Mouse (Mus musculus) spleen, embryonic (tissue): Measurements from ENCODE around the gene Lrmda.

Experiments
- CTCF ChIA-PET: fragments of 350-600 bp; sonication (Branson Sonifier 250); formaldehyde crosslinking; loops from one replicate; lab custom pipeline; 2022; lab: Charles Lee

Lrmda gene

DNA sequence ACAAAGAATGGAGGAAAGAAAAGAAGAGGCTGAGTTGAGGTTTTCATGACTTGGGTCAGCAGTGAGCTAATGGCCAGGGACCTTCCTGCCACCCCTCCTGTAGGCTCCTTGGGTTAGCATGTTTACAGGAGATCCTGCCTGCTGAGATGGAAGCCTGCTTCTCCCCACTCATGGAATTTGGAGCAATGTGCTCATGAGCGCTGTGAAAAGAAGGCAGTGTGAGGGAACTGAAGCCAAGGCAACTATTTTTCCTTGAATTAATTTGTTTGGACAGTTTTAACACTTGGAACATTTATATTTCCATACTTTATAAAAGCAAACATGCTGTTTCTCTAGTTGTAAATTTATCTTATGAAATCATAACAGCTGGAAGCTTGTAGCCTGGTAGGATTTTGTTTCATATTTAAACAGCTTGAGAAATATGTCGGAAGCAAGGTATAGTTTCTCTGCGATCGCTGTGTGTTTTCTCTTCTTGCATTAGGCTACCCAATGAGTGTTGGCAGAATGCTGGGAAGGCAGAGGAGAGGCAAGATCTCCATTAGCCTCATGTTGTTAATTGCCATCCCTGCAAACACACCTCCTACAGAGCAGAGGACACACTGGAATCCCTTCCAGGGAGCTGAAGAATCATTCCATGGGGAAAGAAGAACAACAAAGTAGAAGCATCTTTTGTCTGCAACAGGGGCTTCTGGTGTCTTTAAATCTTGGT lies 911.8 kb downstream of the Lrmda start:
- CTCF ChIA-PET, result no interaction called here

DNA sequence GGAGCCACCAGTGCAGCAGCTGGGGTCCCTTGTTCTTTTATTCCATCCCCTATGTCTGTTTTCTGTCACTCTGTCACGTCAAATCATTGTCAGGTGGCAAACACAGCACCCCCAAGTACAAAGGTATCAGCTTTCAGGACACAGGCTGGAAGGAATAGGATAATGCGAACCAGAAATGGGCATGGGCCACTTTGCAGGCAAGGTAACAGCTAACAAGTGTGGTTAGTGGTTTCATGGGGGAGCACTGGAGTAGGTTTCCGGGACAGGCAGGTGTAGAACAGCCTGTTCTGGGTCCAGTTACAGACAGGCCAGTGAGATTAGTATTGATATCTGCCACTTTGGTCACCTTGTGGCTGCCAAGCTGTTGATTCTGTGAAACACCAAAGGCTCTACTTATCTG lies 917.2 kb downstream of the Lrmda start:
- CTCF ChIA-PET, result no interaction called here

DNA sequence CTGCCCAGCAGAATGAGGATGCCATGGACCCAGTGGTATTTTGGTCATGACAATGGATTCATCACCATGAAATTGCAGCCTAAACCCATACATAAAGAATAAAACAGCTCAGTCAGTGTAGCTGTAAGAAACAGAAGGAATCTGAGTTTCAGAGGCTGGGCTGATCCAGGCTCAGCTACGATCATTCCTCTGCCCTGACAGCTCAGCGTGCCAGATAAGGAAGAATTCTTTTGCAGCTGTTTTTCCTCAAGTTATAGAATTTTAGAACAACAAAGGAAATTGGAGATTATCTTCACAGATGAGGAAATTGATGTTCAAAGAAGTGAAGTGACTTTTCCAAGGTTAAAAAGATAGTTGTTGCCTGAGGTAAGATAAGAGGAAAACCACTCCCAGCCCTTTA lies 921.1 kb downstream of the Lrmda start:
- CTCF ChIA-PET, result no interaction called here

DNA sequence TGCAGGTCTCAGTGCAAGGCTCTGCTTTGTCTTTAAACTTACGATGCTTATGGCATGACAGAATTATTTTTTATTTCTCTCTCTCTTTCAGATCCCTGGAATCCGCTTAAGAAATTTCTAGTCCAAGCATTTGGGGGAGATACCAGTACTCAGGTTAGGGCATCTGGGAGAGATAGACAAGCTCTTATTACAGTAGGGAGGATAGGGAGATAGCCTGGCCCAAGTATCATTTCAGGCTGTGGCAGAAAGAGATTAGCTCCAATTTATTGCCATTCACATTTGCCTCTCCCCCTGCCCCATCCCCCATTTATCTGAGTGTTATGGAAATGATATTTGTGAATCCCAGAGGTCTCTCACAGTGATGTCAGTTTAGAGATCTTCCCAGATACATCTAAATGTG lies 923.1 kb downstream of the Lrmda start:
- CTCF ChIA-PET, result no interaction called here

DNA sequence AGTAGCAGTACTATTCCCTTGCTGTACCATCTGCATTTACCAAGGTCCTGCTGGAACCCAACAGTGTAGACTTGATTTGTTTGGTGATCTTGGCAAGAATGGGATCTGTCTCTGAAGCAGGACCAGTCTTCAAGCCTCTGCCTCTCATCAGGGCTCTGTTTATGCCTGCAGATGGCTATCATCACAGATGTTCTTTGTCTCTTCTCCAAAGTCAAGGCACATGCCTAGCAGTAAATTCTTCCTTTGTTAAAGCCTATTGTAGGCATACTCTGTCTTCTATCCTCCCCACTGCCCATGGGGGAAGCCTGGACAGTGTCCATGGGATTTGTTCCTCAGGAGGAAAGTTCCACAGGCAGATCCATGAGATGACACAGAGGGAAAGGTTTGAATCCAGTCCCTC lies 930.0 kb downstream of the Lrmda start:
- CTCF ChIA-PET, result no interaction called here

DNA sequence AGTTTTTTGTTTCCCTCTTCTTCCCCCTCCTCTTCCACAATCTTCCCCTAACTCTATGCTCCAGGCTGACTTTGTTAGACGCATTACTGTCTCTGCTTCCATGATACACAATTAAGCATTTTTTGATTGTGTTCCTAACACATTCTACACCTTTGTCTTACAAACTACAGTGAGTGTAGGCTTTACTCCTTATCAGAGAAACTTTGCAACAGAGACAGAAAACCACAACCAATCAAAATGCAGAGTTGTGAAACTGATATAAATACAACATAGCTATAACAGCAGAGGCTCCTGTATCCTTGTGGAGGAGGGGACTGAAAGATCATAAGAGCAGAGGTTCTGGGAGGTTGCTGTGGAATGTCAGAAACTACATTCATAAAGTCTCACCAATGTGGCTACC lies 933.5 kb downstream of the Lrmda start:
- CTCF ChIA-PET, result no interaction called here

DNA sequence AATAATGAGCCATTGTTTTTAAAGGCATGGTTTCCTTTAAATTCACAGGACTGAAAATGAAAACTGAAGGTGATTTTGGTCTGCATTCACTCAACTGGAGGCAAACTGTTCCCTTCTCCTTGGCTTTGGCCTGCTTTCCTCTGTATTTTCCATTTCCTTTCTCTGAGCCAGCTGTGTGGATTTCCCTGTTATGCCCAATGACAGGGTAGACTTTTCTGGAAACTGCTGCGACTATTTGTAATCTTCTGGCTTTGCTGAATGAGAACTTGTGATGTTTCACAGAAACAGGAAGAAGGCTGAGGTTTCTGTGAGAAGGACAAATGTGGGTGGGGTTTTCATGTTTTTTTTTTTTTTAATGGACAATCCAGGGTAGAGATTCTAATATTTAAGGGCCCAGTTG lies 940.7 kb downstream of the Lrmda start:
- CTCF ChIA-PET, result no interaction called here

DNA sequence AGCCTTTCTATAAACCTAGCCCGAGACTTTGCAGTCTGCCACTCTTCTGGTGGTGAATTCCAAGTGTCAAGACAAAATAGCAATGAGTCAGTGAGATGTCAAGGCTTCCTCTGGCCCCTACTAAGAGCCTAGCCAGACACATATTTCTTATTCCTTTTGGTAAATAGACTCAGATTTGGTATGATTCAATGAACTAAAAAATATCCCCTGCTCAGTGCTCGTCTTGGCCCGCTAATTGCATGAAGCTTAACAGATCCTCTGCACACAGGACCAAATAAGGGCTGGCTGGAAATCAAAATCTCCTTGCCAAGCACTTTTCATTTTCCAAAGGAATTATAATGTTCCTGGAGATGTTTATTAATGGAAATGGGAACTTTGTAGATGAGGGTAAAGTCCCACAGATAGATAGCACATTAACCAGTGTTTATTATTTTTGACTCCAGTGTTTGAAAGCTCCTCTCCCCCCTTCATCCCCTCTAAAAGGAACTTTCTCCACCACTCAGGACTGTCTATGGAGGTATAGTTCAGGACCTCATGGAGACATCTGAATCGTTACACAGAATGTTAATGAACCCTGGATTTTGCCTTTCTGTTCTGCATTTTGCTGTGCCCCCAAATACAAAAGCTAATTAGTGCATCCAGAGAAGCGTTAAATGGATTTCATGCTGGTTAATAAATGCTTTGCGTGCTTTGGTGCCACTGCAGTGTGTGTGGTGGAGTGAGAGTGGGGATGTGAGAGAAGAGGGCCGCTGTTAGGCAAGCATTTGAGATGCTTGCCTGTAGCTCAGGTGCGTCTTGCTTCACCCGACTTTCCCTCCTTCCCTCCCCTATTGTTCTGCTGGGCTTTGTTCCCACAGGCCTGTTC lies 945.5 kb downstream of the Lrmda start:
- CTCF ChIA-PET, result no interaction called here

DNA sequence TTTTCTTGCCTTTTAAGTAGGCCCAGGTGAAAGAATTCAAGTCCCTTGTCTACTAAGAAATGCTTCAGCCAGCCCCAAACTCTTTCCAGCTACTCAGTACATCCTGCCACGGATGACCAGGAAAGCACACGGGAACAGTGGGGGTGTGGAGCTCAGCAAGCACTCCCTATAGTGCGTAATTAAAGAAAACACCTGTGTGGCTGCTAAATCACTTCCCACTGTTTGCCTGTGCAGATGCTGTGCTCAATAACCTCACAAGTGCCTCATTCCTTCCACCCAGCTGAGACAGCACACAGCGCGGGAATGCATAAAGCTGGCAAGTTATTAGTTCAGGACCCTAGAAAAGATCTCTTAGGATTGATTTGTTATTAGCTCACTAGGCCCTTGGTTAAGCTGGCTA lies 949.2 kb downstream of the Lrmda start:
- CTCF ChIA-PET, result no interaction called here

DNA sequence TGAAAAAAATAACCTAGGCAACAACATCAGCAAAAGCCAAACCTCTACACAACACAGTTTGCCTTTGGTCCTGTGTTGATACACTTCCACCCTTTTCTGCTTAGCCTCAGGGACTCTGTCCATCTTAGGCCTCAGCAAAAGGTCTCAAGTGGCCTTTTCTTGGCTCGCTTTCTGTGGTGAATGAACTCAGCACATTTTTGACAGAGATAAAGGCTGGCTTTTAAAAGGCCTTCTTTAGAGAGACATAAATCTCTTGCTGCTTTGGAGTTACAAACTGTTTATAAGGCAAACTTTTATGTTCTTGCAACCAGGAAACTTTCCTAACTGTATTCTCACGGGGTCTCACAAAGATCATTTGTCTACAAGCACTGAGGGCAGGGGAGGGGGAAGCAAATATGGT lies 967.2 kb downstream of the Lrmda start:
- CTCF ChIA-PET, result no interaction called here

DNA sequence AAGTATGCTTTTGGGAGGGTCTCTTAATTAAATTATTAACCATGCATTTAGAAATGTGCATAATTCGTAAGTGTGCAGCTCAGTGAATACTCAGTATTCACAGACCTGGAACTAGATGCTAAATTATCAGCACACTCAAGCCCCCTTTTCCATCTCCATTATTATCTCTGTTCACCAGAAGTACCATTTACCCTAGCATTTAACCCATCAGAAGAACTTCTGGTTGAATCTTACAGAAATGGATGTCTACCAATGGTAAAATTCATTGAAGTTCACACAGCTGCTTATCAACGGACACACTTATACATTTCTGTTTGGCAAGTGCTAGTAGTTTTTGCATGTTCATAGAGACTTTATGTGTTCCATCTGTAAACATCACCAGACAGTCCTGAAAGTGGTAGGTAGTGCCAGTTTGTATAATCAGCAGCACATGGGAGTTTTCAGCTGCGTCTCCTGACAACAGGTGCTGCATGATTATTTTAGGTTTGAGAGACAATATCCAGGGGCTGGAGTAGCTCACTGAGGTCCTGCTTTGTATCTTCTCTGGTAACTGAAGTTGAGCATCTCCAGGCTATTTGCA lies 968.7 kb downstream of the Lrmda start:
- CTCF ChIA-PET, result no interaction called here

DNA sequence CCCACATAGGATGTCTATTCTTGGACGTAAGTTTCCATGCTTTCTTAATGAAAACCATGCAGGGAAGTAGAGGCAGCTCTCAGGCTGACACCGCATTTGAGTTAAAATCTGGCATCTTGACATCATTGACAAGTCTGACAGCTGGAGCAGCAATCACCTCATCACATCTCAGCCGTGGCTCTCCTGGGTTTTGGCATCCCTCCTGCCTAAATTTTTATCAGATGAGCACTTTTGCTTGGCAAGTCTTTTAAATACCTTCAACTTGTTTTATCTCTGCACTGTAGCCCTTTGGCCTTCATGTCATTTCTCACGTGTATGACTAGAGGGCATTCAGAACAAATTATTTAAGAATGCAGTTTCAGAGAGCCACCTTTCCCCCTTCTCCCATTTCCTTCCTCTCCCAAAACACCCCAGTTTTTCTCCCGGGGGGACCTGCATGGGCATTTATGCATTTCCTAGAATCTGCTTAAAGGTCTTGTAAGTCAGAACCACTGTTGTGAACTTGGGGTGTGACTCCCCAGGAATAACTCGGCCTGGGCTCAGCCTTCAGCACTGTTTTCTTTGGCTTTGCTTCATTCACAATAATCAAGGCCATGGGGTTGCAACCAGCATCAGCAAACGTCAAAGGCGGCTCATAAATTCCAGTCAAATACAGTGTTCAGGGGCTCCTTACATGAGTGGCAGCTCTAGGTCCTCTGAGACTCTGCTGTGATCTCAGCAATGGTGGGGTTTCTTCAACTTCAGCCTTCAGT lies 975.8 kb downstream of the Lrmda start:
- CTCF ChIA-PET, result no interaction called here

DNA sequence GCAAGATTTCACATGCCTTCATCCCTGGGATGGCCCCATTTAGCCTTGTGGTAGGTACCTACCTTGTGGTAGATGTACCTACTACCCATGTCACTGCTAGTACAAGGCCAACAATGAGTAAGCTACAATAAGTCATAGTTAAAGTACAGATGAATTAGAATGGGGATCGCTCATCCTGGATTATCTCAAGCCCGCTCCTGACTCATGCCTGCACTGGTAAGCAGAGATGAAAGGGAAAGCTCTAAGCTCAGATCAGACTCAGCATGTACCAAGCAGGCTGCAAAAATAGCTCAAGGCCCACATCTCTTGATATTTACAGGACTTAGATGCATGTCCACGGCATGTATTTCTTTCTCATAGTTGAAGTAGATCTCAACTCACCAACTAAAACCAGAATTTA lies 979.4 kb downstream of the Lrmda start:
- CTCF ChIA-PET, result no interaction called here

DNA sequence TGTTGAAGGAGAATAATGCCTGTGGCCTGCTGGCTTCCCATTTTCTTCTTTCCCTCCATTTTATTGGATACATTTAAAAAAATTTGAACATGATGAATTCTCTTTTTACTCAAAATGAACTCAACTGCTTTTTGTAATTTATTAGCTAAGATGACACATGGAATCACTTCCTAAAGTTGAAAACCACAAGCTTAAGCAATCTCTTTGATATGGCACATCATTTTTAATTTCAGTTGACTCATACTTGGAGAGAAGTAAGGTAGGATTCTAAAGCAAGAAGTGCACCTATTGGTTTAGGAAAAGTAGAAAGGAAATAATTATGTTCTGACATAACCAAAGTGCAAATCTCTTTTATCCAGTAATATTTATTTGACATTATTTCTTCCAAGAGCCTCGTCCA lies 992.5 kb downstream of the Lrmda start:
- CTCF ChIA-PET, result no interaction called here

DNA sequence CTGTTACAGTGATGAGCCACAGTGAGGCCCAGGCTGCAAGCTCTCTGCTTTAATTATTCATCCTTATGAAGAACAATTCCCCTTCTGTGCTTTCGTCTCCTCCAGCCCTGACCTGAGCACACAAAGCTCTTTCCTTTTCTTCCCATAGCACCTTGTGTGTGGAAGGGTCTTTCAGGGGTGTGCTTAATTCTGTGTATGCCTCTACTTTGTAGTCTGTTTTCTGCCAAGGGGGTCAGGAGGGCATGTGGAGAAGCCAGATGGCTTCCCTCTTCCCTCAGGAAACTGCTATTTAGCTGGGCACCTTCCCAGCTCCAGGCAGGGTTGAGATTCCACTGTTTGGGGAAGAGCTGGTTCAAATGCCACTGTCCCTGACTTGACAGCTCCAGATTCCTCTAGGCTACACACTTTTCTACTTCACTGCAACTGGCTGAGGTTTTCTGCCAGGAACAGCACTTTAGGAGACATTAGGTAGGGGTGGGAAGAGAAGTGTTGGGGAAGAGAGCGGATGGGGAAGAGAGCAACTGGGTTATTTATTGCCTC lies 995.3 kb downstream of the Lrmda start:
- CTCF ChIA-PET, result interaction anchor here (0.7 kb wide), 1 partner anchor 1599 kb away, joined by 4 read pairs; no protein-coding TSS in a partner anchor

DNA sequence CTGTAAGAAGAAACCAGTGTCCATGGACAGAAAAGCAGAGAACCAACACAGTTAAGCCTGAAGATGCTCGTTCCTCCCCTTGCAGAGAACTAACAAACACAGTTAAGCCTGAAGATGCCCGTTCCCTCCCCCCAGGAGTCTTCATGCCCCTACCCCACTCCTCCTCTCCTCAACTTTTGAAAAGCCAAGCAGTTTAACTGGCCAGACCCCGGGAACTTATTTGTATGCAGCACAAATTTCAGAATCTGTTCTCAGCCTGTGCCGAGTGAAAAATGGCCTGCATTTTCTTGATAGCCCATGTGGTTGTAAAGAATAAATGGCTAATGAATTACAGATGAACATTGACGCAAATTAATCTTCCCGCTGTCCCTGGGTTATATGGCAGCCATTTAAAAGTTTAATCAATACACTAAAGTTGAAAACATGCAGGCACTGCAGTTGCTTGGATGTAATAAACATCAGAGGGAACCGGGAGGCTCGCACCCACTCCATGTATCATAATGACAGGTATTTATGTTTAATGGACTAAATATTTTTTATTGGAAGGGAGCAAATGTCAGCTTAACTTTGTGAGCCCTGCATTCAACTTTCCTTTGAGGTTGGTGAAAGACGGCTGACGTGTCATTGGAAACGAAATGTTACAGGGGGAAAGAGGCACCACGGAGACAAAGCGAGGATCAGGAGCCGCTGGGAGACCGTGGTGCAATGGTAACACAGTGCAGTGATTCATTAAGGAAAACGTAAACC lies 996.0 kb downstream of the Lrmda start:
- CTCF ChIA-PET, result interaction anchor here (0.7 kb wide), 1 partner anchor 1598 kb away, joined by 4 read pairs; no protein-coding TSS in a partner anchor

DNA sequence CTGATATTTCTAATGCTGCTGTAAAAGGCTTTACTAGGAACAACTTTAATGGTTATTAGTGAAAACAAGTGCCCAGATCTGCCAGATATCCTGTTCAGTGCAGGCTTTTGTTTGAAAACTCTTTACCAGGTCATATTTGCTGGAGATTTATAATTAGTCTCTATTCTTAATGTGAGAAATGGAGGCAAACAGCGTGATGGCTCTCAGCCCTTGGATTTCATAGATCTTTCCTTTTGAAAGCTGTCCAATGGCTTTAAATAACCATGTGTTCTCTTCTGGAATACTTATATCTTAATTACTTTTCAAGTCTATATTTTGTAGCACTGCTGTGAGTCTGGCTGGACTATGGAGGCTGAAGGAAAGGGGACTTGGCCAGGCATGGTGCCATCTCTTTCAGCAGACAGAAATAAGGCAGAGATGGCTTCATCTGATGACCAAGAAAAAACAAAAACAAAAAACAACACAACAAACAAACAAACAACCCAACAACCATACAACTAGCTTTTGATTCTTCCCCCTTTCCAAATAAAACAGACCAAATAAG lies 996.6 kb downstream of the Lrmda start:
- CTCF ChIA-PET, result no interaction called here

DNA sequence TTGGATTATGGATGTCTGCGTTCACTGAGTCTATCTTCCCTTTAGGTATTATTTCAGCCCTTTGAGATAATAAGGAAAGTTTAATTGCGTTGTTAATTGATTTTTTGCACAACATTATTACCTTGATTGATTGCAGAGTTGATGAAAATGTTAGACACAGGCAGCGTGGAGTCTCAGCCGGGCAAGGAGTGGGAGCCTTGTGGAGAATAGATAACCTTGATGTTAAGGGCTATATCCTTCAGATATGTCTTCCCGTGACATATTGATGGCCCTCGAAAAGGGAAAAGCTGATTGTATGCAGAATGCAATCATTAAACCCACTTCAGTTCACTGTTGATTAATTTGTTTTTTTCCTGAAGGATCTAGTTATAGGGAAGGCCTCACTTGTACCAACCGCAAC lies 1021.5 kb downstream of the Lrmda start:
- CTCF ChIA-PET, result no interaction called here

DNA sequence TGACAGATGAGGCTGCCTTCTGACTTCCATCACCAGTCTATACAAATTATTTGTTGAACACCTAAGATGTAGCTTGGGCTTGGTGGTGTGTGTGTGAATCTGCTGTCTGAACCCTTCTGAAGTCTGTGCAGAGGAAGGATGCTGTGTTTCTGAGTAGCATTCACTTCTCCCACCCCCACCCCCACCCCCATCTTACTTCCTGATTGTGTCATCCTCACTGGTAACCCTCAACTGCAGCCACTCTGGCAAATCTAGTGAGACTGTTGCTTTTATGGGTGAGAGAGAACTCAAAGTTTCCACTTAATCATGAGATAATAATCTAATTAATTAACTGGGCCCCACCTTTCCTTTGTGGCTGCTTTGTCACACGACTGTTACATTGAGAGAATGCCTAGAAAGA lies 1025.8 kb downstream of the Lrmda start:
- CTCF ChIA-PET, result no interaction called here

DNA sequence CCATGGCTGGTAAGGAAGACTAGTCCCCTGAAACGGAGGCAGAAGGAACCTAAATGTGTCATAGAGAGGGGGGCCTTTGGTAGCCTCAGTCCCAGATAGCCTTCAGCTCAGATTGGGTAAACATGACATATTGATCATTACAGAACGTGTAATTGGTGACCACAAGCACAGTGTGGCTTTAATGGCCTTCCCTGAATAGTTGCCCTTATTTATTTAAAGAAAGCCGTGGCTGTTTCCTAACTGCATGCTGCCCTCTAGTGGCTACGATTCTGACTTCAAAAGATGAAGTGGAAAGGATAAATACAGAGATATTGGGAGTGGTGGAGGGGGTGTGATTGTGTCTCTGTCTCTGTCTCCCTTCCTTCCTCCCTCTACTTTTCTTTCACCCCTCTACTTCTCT lies 1026.8 kb downstream of the Lrmda start:
- CTCF ChIA-PET, result no interaction called here

DNA sequence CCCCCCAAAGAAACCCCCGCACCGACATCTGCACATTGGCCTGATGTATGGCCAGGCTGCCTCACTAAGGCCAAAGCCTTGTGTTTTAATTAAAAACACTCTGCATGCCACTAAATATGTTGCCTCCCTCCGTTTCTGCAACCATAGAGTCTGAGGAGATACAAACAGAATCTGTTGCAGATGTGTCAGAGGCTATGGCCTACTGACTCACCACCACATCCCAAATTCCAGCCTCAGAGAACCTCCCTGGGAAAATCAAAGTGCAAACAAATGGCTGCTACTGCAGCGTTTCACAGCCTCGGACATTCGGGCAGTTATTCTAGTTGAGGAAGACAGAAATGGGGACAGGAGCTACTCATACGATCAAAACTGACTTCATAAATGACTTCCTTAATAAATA lies 1031.9 kb downstream of the Lrmda start:
- CTCF ChIA-PET, result no interaction called here
